Mouse (Mus musculus): ENCODE measurements around the gene Cnnm2. TPM values are rescaled to one million over a fixed set of nuclear protein-coding genes. Genes with fewer than 3 reads are reported as not detected.
"Not testable (repeated sequence)": the region's sequence is repeated elsewhere in the genome, so short reads cannot be mapped to it uniquely, and the experiment has no call there.

Cnnm2 gene
- polyA plus RNA-seq, 2 experiments, result 4.8 to 6.7 TPM

DNA sequence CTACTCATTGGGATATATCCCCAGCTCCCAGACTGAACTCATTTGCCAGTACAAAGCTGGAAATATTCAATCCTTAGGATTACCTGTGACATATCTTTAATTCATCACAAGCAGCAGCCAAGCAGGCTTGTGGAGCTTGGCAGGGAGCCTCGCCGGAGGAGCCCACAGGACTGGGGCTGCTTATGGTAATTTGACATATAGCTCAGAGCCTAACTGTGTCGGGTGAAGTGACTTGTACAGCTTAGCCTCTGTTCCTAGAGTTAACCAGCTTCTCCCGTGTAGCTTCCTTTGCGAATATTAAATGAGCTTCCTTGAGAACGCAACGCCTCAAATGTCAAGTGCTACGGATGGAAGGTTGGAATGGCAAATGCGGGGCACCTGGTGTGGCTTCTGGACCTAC is 16.7 kb upstream of the Cnnm2 start:
- Histone ChIP-seq H3K27ac (replicated peaks; ENCODE audit: low read depth, low read length) (no peak overlapping the region), H3K4me3 (replicated peaks; ENCODE audit: low read length) (no peak overlapping the region), H3K4me1 (ENCODE audit: control insufficient read depth, insufficient read depth, low read length) (no peaks in the 10 kb centered on the region), H3K9ac (ENCODE audit: low read depth, low read length, severe bottlenecking) (no peak overlapping the region), H3K4me2 (replicated peaks; ENCODE audit: low read depth, low read length, severe bottlenecking) (no peak overlapping the region), H3K9me3 (ENCODE audit: control insufficient read depth, low read length) (no peaks in the 10 kb centered on the region), H3K27me3 (ENCODE audit: control insufficient read depth, insufficient read depth, low read length) (no peaks in the 10 kb centered on the region), H3K36me3 (ENCODE audit: control insufficient read depth, insufficient read depth, low read length) (no peaks in the 10 kb centered on the region)
- ATAC-seq (ENCODE audit: low FRiP score, low read depth) (no peak), DNase-seq (ENCODE audit: low spot score) (no peak)
- no peak for TF ChIP-seq POLR2A (IDR thresholded peaks at IDR 0.05; ENCODE audit: borderline replicate concordance, extremely low read depth, insufficient read depth, insufficient read length)
- 73% methylated on average over 9 of the region's 9 CpGs for WGBS

DNA sequence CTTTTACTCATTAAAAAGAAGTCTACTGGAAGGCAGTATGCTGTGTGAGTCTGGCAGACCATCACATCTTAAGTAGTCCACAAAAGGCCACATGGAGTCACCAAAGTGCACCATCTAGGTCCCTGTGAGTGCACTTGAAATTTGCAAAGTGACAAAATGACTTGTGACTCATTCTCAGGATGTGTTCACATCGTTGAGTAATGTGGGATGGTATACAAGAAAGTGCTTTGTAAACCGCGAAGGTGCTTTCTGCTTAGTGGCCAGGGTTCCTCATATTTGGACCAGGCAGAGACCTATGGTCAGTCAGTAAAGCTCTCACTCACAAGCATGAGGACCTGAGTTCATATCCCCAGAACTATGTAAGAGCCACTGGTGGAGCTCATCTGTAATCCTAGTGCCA is 13.6 kb upstream of the Cnnm2 start:
- Histone ChIP-seq H3K9ac (ENCODE audit: low read depth, low read length, severe bottlenecking) (no peak overlapping the region), H3K27ac (replicated peaks; ENCODE audit: low read depth, low read length) (no peak overlapping the region), H3K4me1 (ENCODE audit: control insufficient read depth, insufficient read depth, low read length) (no peaks in the 10 kb centered on the region), H3K9me3 (ENCODE audit: control insufficient read depth, low read length) (no peaks in the 10 kb centered on the region), H3K4me3 (replicated peaks; ENCODE audit: low read length) (no peak overlapping the region), H3K27me3 (ENCODE audit: control insufficient read depth, insufficient read depth, low read length) (no peaks in the 10 kb centered on the region), H3K36me3 (ENCODE audit: control insufficient read depth, insufficient read depth, low read length) (no peaks in the 10 kb centered on the region), H3K4me2 (replicated peaks; ENCODE audit: low read depth, low read length, severe bottlenecking) (no peak overlapping the region)
- DNase-seq (ENCODE audit: low spot score), result no peak
- 90% methylated on average over 3 of the region's 3 CpGs for WGBS
- no peak for ATAC-seq (ENCODE audit: low FRiP score, low read depth)
- no peak for TF ChIP-seq POLR2A (IDR thresholded peaks at IDR 0.05; ENCODE audit: borderline replicate concordance, extremely low read depth, insufficient read depth, insufficient read length)

DNA sequence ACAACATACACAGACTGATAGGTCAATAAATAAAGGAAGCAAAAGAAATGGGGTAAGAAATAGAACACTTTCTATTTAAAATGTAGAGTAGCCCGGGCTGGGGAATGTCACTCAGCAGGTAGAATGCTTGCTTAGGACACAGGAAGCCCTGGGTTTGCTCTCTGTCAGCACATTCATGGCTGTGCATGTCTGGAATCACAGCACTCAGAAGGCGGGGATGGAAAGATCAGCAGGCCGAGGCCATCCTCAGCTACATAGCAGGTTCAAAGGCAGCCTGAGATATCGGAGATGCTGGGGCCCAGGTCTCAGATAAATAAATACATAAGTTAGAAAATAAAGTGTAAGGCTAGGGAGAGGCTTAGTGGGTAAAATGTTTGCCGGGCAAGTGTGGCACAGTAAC is 9.2 kb upstream of the Cnnm2 start:
- no peak for TF ChIP-seq POLR2A (IDR thresholded peaks at IDR 0.05; ENCODE audit: borderline replicate concordance, extremely low read depth, insufficient read depth, insufficient read length)
- no peak for ATAC-seq (ENCODE audit: low FRiP score, low read depth)
- no peak for DNase-seq (ENCODE audit: low spot score)
- Histone ChIP-seq H3K27ac (replicated peaks; ENCODE audit: low read depth, low read length) (no peak overlapping the region), H3K27me3 (ENCODE audit: control insufficient read depth, insufficient read depth, low read length) (no peaks in the 10 kb centered on the region), H3K36me3 (ENCODE audit: control insufficient read depth, insufficient read depth, low read length) (no peaks in the 10 kb centered on the region), H3K9me3 (ENCODE audit: control insufficient read depth, low read length) (no peaks in the 10 kb centered on the region), H3K4me2 (replicated peaks; ENCODE audit: low read depth, low read length, severe bottlenecking) (no peak overlapping the region), H3K4me3 (replicated peaks; ENCODE audit: low read length) (no peak overlapping the region), H3K4me1 (ENCODE audit: control insufficient read depth, insufficient read depth, low read length) (no peaks in the 10 kb centered on the region), H3K9ac (ENCODE audit: low read depth, low read length, severe bottlenecking) (no peak overlapping the region)
- WGBS, result 88% methylated on average over 5 of the region's 5 CpGs

GRCm38 (mm10) chr19:46755066-46755465 is 6.3 kb upstream of the Cnnm2 start:
- WGBS, result 51% methylated on average over 9 of the region's 9 CpGs
- no peak overlapping the region for H3K4me3 ChIP-seq (replicated peaks; ENCODE audit: low read length)
- no peaks in the 10 kb centered on the region for H3K27me3 ChIP-seq (ENCODE audit: control insufficient read depth, insufficient read depth, low read length)
- no peak for DNase-seq (ENCODE audit: low spot score)
- H3K9ac ChIP-seq (ENCODE audit: low read depth, low read length, severe bottlenecking), result no peak overlapping the region
- no peaks in the 10 kb centered on the region for H3K9me3 ChIP-seq (ENCODE audit: control insufficient read depth, low read length)
- ATAC-seq (ENCODE audit: low FRiP score, low read depth), result no peak
- H3K4me2 ChIP-seq (replicated peaks; ENCODE audit: low read depth, low read length, severe bottlenecking), result no peak overlapping the region
- no peaks in the 10 kb centered on the region for H3K4me1 ChIP-seq (ENCODE audit: control insufficient read depth, insufficient read depth, low read length)
- H3K27ac ChIP-seq (replicated peaks; ENCODE audit: low read depth, low read length), result no peak overlapping the region
- no peak for TF ChIP-seq POLR2A (IDR thresholded peaks at IDR 0.05; ENCODE audit: borderline replicate concordance, extremely low read depth, insufficient read depth, insufficient read length)
- no peaks in the 10 kb centered on the region for H3K36me3 ChIP-seq (ENCODE audit: control insufficient read depth, insufficient read depth, low read length)

- WGBS, result 89% methylated on average over 4 of the region's 4 CpGs
- no peaks in the 10 kb centered on the region for H3K36me3 ChIP-seq (ENCODE audit: control insufficient read depth, insufficient read depth, low read length)
Observed at GRCm38 (mm10) chr19:46756221-46756620, 5.2 kb upstream of the Cnnm2 start.

DNA sequence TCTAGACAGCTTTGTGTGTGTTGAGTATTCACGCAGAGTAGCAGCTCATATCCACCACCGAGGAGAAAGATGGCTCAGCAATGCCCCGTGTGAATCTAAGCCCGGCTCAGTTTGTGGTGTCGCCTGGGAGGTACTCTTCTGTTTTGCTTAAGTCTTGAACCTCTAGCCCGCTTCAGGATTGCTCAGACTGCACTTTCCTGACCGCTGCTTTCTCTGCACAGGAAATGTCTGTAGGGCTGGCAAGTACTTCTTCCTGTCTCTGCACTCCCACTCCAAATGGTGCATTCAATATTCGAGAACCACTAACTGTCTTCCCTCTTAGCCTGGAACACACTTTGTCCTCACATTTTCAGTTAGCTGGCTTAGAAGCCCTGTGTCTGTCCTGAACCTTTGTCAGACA is 2.3 kb upstream of the Cnnm2 start:
- Histone ChIP-seq H3K9me3 (ENCODE audit: control insufficient read depth, low read length) (no peaks in the 10 kb centered on the region), H3K4me3 (replicated peaks; ENCODE audit: low read length) (no peak overlapping the region), H3K27me3 (ENCODE audit: control insufficient read depth, insufficient read depth, low read length) (peaks cover 22% of the 10 kb centered on the region; the same call in 1 of the 2 replicates), H3K9ac (ENCODE audit: low read depth, low read length, severe bottlenecking) (no peak overlapping the region), H3K36me3 (ENCODE audit: control insufficient read depth, insufficient read depth, low read length) (no peaks in the 10 kb centered on the region), H3K27ac (replicated peaks; ENCODE audit: low read depth, low read length) (no peak overlapping the region), H3K4me2 (replicated peaks; ENCODE audit: low read depth, low read length, severe bottlenecking) (no peak overlapping the region), H3K4me1 (ENCODE audit: control insufficient read depth, insufficient read depth, low read length) (peaks cover 17% of the 10 kb centered on the region)
- ATAC-seq (ENCODE audit: low FRiP score, low read depth) (no peak), DNase-seq (ENCODE audit: low spot score) (no peak)
- no peak for TF ChIP-seq POLR2A (IDR thresholded peaks at IDR 0.05; ENCODE audit: borderline replicate concordance, extremely low read depth, insufficient read depth, insufficient read length)
- WGBS, result 75% methylated on average over 8 of the region's 8 CpGs

More at GRCm38 (mm10) chr19:46756221-46756620, 5.2 kb upstream of the Cnnm2 start:
- no peak for TF ChIP-seq POLR2A (IDR thresholded peaks at IDR 0.05; ENCODE audit: borderline replicate concordance, extremely low read depth, insufficient read depth, insufficient read length)
- H3K27ac ChIP-seq (replicated peaks; ENCODE audit: low read depth, low read length), result no peak overlapping the region
- ATAC-seq (ENCODE audit: low FRiP score, low read depth), result no peak
- DNase-seq (ENCODE audit: low spot score), result no peak
- no peaks in the 10 kb centered on the region for H3K27me3 ChIP-seq (ENCODE audit: control insufficient read depth, insufficient read depth, low read length)
- no peak overlapping the region for H3K9ac ChIP-seq (ENCODE audit: low read depth, low read length, severe bottlenecking)
- H3K9me3 ChIP-seq (ENCODE audit: control insufficient read depth, low read length), result no peaks in the 10 kb centered on the region
- peaks cover 2% of the 10 kb centered on the region; the same call in 1 of the 2 replicates for H3K4me1 ChIP-seq (ENCODE audit: control insufficient read depth, insufficient read depth, low read length)
- H3K4me2 ChIP-seq (replicated peaks; ENCODE audit: low read depth, low read length, severe bottlenecking), result no peak overlapping the region
- no peak overlapping the region for H3K4me3 ChIP-seq (replicated peaks; ENCODE audit: low read length)

DNA sequence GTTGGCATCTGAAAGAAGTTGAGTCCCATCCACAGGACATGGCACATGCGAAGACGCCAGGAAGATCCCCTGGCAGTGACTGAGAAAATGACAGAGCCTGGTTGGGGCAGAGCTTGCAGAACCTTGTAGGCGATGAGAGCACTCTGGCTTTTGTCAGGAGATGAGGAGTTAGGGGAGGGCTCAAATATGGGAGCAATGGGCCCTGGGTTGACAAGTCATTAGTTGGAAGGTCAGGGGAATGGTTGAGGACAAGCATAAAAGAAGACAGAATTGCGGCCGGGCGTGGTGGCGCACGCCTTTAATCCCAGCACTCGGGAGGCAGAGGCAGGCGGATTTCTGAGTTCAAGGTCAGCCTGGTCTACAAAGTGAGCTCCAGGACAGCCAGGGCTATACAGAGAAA is 1.5 kb upstream of the Cnnm2 start:
- WGBS, result 86% methylated on average over 10 of the region's 10 CpGs
- DNase-seq (ENCODE audit: low spot score); ATAC-seq (ENCODE audit: low FRiP score, low read depth); H3K4me2 ChIP-seq (replicated peaks; ENCODE audit: low read depth, low read length, severe bottlenecking); H3K36me3 ChIP-seq (ENCODE audit: control insufficient read depth, insufficient read depth, low read length); H3K9me3 ChIP-seq (ENCODE audit: control insufficient read depth, low read length); H3K9ac ChIP-seq (ENCODE audit: low read depth, low read length, severe bottlenecking); H3K27ac ChIP-seq (replicated peaks; ENCODE audit: low read depth, low read length); H3K4me3 ChIP-seq (replicated peaks; ENCODE audit: low read length): not testable (repeated sequence)
- peaks cover 22% of the 10 kb centered on the region for H3K4me1 ChIP-seq (ENCODE audit: control insufficient read depth, insufficient read depth, low read length)
- H3K27me3 ChIP-seq (ENCODE audit: control insufficient read depth, insufficient read depth, low read length), result peaks cover 30% of the 10 kb centered on the region
